Mouse (Mus musculus): Measurements from ENCODE around the gene Dyrk4. TPM values are rescaled to one million over a fixed set of nuclear protein-coding genes. Genes with fewer than 3 reads are reported as not detected.

The Dyrk4 gene
- total RNA-seq, 1 experiment from 2014 or later = not detected

DNA sequence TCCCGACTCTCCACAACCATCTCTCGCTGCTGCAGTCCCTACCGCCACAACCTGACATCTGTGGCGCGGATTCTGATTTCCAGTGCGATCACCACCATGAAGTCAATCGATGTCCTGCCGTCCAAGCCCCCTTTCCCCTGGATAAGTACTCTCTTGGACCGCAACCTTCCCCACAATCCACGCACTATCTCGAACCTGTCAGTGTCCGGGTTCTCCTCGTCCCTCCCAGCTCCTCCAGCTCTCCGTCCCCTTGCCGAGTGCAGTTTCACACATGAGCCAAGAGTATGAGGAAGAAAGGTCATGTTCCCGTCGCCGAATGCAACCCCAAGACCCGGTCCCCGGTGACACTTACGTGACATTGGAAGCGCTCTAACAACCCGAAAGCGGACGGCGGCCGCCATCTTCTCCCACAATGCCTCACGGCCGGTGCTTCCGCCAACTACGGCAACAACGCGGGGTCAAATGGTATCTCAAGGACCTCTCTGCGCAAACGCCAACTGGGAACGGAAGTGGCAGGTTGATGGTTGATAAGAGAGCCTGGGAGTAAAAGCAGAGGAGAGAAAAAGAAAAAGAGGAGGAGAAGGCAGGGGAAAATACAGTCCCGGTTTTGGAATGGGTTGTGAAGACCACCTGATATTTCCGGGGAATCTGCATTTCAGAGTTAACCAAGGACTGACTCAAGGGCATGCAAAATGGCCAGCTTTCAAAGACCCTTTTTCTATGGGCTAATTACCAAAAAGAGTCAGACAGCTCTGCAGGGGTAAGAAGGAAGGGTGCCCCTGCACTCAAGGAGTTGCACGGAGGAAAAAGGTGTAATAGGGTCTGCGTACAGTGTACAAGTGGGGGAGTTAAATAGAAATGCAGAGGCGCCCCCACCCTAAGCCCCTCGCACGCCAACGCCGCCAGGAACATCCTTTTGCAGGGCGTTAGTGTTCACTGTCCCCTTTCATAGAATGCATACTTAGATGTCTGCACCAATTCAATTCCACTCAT, 72.6 kb downstream of the Dyrk4 start, which contains the start of gene Ndufa9:
Gene Ndufa9, minus strand, starts transcription at position 425 of the 993 bp plus-strand sequence.
- peak; percentile 93 for ATAC-seq (replicated peaks; ENCODE audit: insufficient number of reproducible peaks, low FRiP score, low TSS enrichment, poor library complexity, severe bottlenecking)

GRCm38 (mm10) chr6:126836628-126837027, 85.0 kb downstream of the Dyrk4 start:
- no peak for ATAC-seq (replicated peaks; ENCODE audit: insufficient number of reproducible peaks, low FRiP score, low TSS enrichment, poor library complexity, severe bottlenecking)

Other genes with a start within 250 kb of the Dyrk4 start
- not detected in 3 replicates for gene Kcna6, start 181.2 kb downstream of the Dyrk4 start, total RNA-seq (2017)
- 61.6 to 69.8 TPM (median 68.9 TPM) in 3 replicates for gene Ndufa9, start 72.7 kb downstream of the Dyrk4 start, total RNA-seq (2017)
- gene Akap3, start 68.7 kb downstream of the Dyrk4 start, total RNA-seq (2017) = 0.29 TPM in 1 of 3 replicates, not detected in the others
- 1.9 to 2.0 TPM (median 1.9 TPM) in 3 replicates for gene Rad51ap1, start 17.7 kb upstream of the Dyrk4 start, total RNA-seq (2017)
- 37.2 to 50.2 TPM (median 48.4 TPM) in 3 replicates for gene D6Wsu163e, start 18.1 kb upstream of the Dyrk4 start, total RNA-seq (2017)
- 0.75 TPM in 1 of 3 replicates, not detected in the others for gene Fgf6, start 93.7 kb upstream of the Dyrk4 start, total RNA-seq (2017)
- gene Fgf23, start 151.1 kb upstream of the Dyrk4 start, total RNA-seq (2017) = not detected in 3 replicates
- 3.1 to 8.6 TPM (median 4.5 TPM) in 3 replicates for gene Tigar, start 187.7 kb upstream of the Dyrk4 start, total RNA-seq (2017)
- 30.4 to 97.0 TPM (median 61.4 TPM) in 3 replicates for gene Ccnd2, start 230.4 kb upstream of the Dyrk4 start, total RNA-seq (2017)